Mouse (Mus musculus) retina, adult 2 months (tissue): ENCODE data around the gene Tfg.

Source experiments
- DNase-seq: peaks from one replicate; pipeline ENCODE4 v3.0.0-alpha.2; 2012; ENCODE audit warnings: low read depth, low spot score

Tfg gene

GRCm38 (mm10) chr16:56645251-56645650 is 72.0 kb downstream of the Tfg start:
- DNase-seq, result no peak
